Mouse (Mus musculus): Measurements from ENCODE around the gene Rubcnl.

Gene Rubcnl

DNA sequence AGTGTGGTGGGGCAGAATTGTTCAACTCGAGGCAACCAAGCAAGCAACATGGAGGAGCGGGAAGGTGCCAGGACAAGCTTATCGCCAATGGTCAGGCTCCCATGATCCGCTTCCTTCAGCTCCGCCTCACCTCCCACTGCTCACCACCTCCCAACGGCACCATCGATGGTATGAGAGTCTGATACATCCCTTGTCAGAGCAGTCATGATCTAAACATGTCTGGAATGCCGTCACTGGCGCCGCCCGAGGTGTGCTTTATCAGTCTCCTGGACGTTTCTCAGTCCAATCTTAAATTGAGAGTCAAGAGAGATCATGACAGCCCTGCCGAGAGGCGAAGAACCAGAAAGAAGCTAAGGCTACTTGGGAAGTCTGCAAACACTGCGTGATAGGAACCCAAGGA lies 55.3 kb downstream of the Rubcnl start:
- DNase-seq (ENCODE audit: low read depth) = no peak

DNA sequence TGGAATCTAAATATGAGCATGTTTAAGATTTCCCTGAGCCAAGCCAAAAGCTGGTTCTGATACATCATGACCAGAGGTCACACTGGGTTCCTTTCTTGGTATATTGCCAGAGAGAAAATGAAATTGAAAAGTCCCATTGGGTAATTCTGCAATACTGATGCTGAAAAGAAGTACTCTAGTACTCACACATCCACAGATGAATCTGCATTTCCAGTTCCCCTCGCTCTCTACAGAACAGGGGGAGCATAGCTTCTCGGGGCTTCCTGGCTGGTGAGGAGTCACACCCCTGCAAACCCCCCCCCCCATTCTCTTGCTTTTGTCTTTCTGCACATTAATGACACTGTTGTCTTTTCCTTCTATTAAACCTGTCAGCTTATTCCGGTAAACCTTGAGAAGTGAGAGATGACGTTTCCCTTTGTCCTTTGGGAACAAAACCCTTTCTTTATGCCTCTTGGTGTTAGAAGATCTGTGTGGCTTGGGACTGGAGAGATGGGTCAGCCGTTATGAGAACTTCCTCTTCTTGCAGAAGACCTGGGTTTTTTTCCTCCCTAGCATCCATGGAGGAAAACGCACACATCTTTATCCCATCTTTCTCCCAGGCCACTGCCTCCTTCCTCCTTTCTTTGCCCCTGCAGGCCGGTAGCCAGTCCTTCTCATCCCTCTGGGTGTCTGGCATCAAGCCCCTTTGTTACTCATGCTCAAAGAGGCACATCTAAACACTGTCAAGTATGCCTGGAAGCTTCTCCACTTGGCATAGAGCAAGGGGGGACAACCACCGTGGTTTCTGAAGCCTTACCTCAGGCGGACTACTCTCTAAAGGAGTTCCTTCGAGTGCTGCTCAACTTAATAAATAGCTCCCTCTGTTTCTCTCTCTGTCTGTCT lies 59.7 kb downstream of the Rubcnl start:
- DNase-seq (ENCODE audit: low read depth) = no peak

GRCm38 (mm10) chr14:75077946-75078345 lies 62.1 kb downstream of the Rubcnl start:
- DNase-seq (ENCODE audit: low read depth) = no peak
